Mouse (Mus musculus) c-Kit-positive CD71-positive TER-119-negative erythroid progenitor cells, embryonic 14.5 days (primary cell): ENCODE results near the gene Tstd1.

ENCODE experiments used
- DNase-seq: peaks from one replicate; pipeline ENCODE4 v3.0.0-alpha.2; 2013; ENCODE audit warnings: low read depth

Tstd1 gene

GRCm38 (mm10) chr1:171418660-171419059 lies at the start of gene Tstd1:
Tstd1 (plus strand) TSS chr1:171418872.
- no peak for DNase-seq

- no peak for DNase-seq
Measured at GRCm38 (mm10) chr1:171369845-171370556, 48.7 kb upstream of the Tstd1 start, which contains the start of gene Nectin4. Nectin4 (plus strand) TSS chr1:171370099.

GRCm38 (mm10) chr1:171372880-171373279 lies 45.8 kb upstream of the Tstd1 start:
- no peak for DNase-seq

DNA sequence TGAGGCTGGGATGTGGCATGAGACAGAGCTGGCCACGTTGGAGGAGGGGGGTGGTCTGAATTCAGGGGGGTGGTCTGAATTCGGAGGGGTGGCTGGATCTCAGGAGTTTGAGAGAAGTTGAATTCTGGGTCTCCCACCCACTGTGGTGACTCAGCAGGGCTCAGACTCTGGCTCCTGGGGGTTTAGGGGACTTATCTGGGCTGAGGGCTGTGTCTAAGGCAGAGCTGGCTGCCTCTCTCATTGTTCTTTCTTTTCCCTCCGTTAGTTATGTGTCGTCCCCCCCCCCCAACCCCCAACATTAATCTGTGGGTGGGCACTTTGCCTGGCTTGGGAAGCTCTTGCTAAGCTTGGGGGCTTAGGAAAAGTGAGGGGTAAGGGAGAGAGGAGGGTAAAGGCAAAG lies 44.7 kb upstream of the Tstd1 start:
- DNase-seq = no peak

- DNase-seq = no peak
Measured at GRCm38 (mm10) chr1:171375646-171376097, 43.0 kb upstream of the Tstd1 start.

DNA sequence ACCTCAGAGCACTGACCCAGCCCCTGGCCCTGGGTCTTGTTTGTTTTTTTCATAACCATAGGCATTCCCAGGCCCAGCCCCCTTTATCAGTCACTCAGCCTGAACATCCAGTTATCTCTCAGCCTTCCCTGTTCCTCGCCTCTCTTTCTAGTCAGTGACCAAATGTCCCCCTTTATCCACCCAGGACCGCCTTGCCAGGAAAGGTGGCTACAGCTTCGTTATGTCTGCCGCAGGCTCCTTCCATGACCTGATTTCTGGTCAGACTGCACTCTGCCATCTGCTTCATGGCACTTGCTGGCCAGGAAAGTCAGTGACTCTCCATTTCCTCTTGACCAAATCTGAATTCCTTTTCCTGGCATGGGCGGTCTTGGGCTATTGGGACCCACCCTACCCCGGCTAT lies 40.4 kb upstream of the Tstd1 start:
- no peak for DNase-seq

GRCm38 (mm10) chr1:171379935-171380599 lies 38.6 kb upstream of the Tstd1 start:
- DNase-seq = peak; percentile 48

DNA sequence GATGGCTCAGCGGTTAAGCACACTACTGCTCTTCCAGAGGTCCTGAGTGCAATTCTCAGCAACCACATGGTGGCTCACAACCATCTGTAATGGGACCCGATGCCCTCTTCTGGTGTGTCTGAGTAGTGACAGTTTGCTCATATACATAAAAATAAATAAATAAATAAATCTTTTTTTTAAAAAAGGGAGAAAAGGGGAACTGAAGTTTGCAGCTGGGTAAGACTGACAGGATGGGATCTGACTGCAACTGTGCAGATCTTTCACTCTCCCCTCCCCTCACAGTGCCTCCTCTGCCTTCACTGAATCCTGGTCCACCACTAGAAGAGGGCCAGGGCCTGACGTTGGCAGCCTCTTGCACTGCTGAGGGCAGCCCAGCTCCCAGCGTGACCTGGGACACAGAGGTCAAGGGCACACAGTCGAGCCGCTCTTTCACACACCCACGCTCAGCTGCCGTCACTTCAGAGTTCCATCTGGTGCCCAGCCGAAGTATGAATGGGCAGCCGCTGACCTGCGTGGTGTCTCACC lies 36.5 kb upstream of the Tstd1 start:
- no peak for DNase-seq

- DNase-seq = no peak
Measured at GRCm38 (mm10) chr1:171384361-171384760, 34.3 kb upstream of the Tstd1 start.

GRCm38 (mm10) chr1:171385171-171385570 lies 33.5 kb upstream of the Tstd1 start:
- DNase-seq = no peak

- no peak for DNase-seq
Measured at GRCm38 (mm10) chr1:171387099-171387498, 31.6 kb upstream of the Tstd1 start.

DNA sequence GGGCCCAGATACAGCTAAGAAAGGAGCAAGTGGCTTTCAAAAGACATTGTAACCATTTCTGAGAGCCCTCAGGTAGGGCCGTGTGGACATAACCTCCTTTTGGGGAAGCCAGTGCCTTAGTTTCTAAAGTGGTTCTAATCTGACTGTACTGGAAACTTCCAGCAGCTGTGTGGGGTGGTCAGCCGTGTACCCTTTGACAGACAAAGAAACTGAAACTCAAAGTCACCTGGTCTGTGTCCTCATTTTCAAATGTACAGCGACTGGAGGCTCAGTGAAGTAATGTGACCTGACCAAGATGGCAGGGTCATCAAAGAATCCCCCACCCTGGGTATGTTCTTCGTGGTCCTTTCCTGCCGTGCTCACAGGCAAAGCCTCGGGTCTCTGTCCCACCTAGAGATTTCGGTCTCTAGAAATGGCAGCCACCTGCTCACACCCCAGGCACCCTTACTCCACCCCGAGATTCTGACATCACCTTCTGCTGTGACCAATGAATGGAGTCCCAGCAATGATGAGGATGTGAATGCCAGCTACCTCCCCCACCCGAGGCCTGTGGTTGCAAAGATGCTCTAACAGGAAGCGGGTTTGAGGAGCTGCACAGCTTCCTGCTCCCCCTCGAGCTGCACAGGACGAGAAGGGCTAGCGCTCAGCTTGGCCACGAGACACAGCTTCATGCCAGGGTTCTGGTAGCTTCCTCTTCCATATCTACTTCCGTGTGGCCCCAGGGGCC lies 30.1 kb upstream of the Tstd1 start, which contains the start of gene Arhgap30:
Arhgap30 (plus strand) TSS at position 579 of the 727 bp plus-strand sequence.
- DNase-seq = no peak

DNA sequence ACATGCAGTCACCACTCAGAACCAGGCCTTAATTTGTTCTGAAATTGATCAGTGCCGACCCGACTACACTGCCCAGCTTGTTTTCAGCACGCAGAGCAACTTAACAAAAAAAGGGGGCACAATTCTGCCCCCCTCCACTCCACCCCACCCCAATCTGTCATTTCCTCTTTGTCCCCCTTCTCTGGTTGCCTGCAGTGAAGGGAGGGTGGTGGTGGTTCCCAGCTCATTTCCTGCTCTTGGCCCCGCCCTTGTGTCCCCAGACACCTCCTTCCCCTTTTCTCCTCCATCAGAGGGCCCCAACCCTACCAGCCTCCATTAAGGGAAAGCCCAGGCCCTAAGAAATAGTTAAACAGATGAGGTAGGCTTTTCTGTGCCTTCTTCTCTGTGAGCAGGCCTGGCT lies 28.6 kb upstream of the Tstd1 start:
- no peak for DNase-seq

DNA sequence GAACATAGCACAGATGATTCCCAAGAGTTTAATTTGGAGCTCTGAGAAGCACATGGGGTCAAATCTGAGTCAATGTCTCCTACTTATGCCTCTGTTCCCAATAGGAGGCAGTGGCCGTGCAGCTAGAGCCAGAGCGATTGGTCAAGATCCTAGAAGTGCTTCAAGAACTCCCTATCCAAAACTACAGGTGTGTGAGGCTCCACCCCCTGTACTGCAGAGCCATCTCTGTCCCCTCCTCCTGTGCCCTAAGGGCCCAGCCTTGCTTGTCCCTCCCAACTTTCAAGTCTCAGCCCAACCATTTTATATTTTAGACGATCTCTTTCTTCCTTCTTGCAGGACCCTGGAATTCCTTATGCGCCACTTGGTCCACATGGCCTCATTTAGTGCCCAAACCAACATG lies 16.9 kb upstream of the Tstd1 start:
- DNase-seq = no peak

- no peak for DNase-seq
Measured at GRCm38 (mm10) chr1:171402991-171403390, 15.7 kb upstream of the Tstd1 start.

DNA sequence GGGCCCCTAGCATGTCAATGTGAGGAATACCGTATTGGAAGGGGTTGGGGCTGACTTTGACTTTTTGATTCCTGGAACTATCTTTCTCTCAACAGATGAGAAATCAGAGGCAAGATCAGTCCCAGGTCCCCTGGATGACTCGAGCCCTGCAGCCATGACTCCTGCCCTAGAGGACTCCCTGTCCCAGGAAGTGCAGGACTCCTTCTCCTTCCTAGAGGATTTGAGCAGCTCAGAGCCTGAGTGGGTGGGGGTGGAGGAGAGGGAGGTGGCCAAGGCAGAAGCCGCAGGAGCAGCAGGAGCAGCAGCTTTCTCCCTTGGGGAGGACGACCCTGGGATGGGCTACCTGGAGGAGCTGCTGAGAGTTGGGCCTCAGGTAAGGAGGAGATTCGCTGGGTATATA lies 11.4 kb upstream of the Tstd1 start:
- DNase-seq = no peak

GRCm38 (mm10) chr1:171410231-171410630 lies 8.4 kb upstream of the Tstd1 start:
- DNase-seq = no peak

DNA sequence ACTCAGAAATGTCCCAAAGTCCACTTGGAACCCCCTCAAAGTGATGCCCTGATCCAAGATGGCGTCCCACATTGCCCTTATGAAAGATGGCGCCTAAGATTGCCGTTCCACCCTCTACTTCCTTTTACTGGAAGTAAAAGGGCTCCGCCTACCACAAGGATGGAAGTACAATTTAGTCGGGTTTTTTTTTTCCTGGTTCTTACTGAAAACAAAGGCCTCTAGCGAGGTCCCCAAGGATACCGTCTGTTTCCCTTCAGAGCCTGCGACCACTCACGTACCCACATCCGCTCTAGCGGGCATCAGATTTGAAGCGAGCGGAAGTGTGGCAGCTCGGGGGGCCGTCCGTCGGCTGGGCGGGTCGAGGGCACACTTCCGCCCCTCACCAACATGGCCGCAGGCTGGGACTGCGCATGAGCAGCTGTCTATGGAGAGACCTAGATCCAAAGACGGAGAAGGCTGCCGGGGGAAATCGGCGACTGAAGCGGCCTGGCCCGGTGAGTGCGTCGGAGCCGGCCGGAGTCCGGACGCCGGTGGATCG lies 7.7 kb upstream of the Tstd1 start, which contains the start of gene Usf1:
Usf1 (plus strand) TSS at position 367 of the 538 bp plus-strand sequence.
- peak; percentile 89 for DNase-seq

- no peak for DNase-seq
Measured at GRCm38 (mm10) chr1:171411492-171411941, 7.2 kb upstream of the Tstd1 start.

- DNase-seq = no peak
Measured at GRCm38 (mm10) chr1:171412001-171412441, 6.7 kb upstream of the Tstd1 start.

GRCm38 (mm10) chr1:171412446-171412845 lies 6.2 kb upstream of the Tstd1 start:
- no peak for DNase-seq

DNA sequence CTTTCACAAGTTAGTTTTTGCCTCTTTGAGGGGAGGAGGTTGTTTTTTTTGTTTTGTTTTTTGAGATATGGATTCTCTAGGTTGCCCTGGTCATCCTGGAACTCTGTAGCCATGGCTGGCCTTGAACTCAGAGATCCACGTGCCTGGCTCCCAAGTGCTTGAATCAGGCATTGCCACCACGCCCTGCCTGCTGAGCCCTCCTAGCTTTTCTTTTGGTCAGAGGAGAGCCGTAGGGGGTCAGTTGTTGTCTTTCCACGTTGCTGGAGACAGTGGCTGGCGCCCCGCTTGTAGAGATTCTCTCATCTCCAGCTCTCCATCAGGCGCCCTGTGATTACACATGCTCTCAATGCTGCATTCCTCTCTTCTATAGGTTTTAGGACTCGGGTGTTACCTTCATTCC lies 5.1 kb upstream of the Tstd1 start:
- no peak for DNase-seq
